Mouse (Mus musculus) CH12.LX (cell line): ENCODE measurements at regions not wholly inside any gene's neighbourhood (a gene's known extent, or its start where the extent isn't known, plus 50 kb on each side); places are given as distances from the start of the nearest gene placed in this dataset.

Experiments
- CTCF ChIP-seq, 2 experiments: IDR thresholded peaks in 1 of 2; conservative IDR thresholded peaks in 1 of 2; 2 replicates each; pipeline ENCODE4 v1.5.1; 2011 to 2012; ENCODE audit warnings: low read depth in 2 of 2, low read length in 2 of 2, improper control_type of control experiment in 1 of 2, inconsistent platforms in 1 of 2, mild to moderate bottlenecking in 1 of 2, moderate library complexity in 1 of 2
- ETS1 ChIP-seq: conservative IDR thresholded peaks from 2 replicates; pipeline ENCODE4 v1.6.1; 2012; ENCODE audit warnings: low read depth, mild to moderate bottlenecking, inconsistent platforms, low read length, improper control_type of control experiment, moderate library complexity
- UBTF ChIP-seq: IDR thresholded peaks from 2 replicates; pipeline ENCODE4 v1.6.1; 2012; ENCODE audit warnings: low read depth, mild to moderate bottlenecking, inconsistent platforms, low read length, improper control_type of control experiment, moderate library complexity

GRCm38 (mm10) chr2:136620969-136621368 is 92.3 kb upstream of the Snap25 start:
- TF ChIP-seq CTCF (conservative IDR thresholded peaks at IDR 0.05 in 1 of 2, IDR thresholded peaks at IDR 0.05 in 1 of 2; ENCODE audit: low read depth in 2 of 2, low read length in 2 of 2) (no peak), ETS1 (no peak), UBTF (no peak)
